Mouse (Mus musculus) small intestine, adult 2 months (tissue): ENCODE measurements around the gene Dpp9.

Source experiments
- CTCF ChIP-seq: fragments of 200-500 bp; IDR thresholded peaks from 2 replicates; pipeline ENCODE4 v1.5.1; 2012; ENCODE audit warnings: low read depth, mild to moderate bottlenecking, control low read depth, inconsistent platforms, low read length, moderate library complexity, mixed read lengths; ENCODE audit not compliant: insufficient replicate concordance, insufficient read length; ENCODE audit errors: extremely low read depth
- POLR2A ChIP-seq: fragments of 200-500 bp; IDR thresholded peaks from 2 replicates; pipeline ENCODE4 v1.6.1; 2012; ENCODE audit warnings: low read depth, mild to moderate bottlenecking, control low read depth, inconsistent platforms, low read length, moderate library complexity

GRCm38 (mm10) chr17:56214229-56214628 is 4.5 kb downstream of the Dpp9 start:
- no peak for TF ChIP-seq CTCF
- TF ChIP-seq POLR2A, result no peak
